Mouse (Mus musculus): ENCODE measurements around the gene Ajm1. TPM values are rescaled to one million over a fixed set of nuclear protein-coding genes. Genes with fewer than 3 reads are reported as not detected.

Ajm1 gene
- 0.40 TPM in 1 of 2 replicates, not detected in the other for total RNA-seq (2017)

DNA sequence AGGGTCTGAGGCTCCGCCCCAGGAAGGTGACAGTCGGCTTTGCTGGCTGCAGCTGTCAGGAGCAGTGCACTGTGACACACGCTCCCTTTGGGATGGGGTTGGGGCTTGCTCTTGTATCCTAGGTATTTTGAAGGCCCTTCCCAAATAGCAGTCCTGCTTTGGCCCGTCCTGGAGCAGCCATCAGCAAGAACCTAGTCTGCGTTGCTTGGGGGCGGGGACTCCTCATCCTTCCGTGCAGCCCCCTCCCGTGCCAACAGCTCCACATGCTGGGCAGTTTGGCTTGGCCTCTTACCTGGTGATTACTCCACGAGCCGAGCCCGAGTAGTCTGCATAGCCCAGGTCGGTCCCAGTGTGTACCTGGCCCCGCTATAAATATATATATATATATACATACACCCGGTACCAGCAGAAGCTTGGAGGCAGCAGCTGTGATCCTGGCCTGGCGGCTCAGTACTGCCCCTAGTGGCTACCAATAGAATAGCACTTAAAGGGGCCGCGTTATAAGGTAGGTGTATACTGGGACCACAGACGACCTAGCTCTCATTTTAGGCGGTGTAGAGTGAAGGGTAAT is at the start of gene Ajm1:
TSS of gene Ajm1 (minus strand) at position 464 of the 571 bp plus-strand sequence.
- ATAC-seq (replicated peaks in 1 of 2; ENCODE audit: insufficient read depth in 1 of 2, low FRiP score in 2 of 2, low TSS enrichment in 1 of 2, low read depth in 1 of 2, poor library complexity in 2 of 2, severe bottlenecking in 2 of 2), result peak; percentile 59 to 78

GRCm38 (mm10) chr2:25628738-25629137 is 47.2 kb upstream of the Ajm1 start:
- ATAC-seq (replicated peaks in 1 of 2; ENCODE audit: insufficient read depth in 1 of 2, low FRiP score in 2 of 2, low TSS enrichment in 1 of 2, low read depth in 1 of 2, poor library complexity in 2 of 2, severe bottlenecking in 2 of 2), result no peak

DNA sequence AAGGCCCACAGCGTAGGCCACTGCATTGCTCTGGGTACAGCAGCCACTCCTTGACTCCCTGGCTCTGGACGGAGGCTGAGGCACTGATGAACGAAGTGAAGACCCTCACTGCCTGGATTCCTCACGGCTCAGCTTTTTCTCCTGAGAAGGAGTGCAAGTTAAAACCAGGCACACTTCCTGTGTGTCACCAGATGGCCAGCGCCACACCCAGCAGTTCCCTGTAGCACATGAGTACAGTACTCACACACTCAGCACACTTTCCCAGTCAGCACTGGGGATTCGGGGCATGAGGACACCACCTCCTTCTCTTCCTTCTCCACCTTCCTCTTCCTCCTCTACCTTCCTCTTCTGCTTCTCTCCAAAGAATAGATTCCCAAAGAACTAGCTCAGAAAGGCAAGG is 46.3 kb upstream of the Ajm1 start, which contains the start of gene Fcna:
TSS of gene Fcna (minus strand) at position 220 of the 400 bp plus-strand sequence.
- ATAC-seq (replicated peaks in 1 of 2; ENCODE audit: insufficient read depth in 1 of 2, low FRiP score in 2 of 2, low TSS enrichment in 1 of 2, low read depth in 1 of 2, poor library complexity in 2 of 2, severe bottlenecking in 2 of 2), result no peak

DNA sequence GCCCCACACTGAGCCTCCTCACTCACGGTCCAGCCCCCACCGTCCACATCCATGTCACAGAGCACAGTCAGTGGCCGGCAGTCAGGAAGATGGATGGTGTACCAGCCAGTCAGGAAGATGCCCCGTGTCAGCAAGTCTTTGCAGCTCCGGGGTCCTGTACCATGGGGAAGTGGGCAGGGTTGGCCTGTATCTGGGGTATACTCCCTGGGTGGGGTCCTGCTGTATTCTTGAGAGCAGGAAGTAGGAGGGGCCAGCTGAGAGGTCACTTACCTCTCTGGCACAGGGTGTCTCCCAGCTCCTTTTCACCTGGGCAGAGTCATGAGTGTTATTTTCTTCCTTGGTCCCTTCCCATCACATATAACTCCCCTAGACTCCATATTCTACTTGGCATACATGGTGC is 44.4 kb upstream of the Ajm1 start:
- no peak for ATAC-seq (replicated peaks in 1 of 2; ENCODE audit: insufficient read depth in 1 of 2, low FRiP score in 2 of 2, low TSS enrichment in 1 of 2, low read depth in 1 of 2, poor library complexity in 2 of 2, severe bottlenecking in 2 of 2)

- ATAC-seq (replicated peaks in 1 of 2; ENCODE audit: insufficient read depth in 1 of 2, low FRiP score in 2 of 2, low TSS enrichment in 1 of 2, low read depth in 1 of 2, poor library complexity in 2 of 2, severe bottlenecking in 2 of 2), result peak; percentile 57 to 77
These were observed 40.0 kb upstream of the Ajm1 start, which contains the start of gene Tmem141 for GRCm38 (mm10) chr2:25621229-25622200. Tmem141 (minus strand) TSS chr2:25622005.

GRCm38 (mm10) chr2:25620852-25621228 is 39.3 kb upstream of the Ajm1 start:
- ATAC-seq (replicated peaks in 1 of 2; ENCODE audit: insufficient read depth in 1 of 2, low FRiP score in 2 of 2, low TSS enrichment in 1 of 2, low read depth in 1 of 2, poor library complexity in 2 of 2, severe bottlenecking in 2 of 2), result no peak

DNA sequence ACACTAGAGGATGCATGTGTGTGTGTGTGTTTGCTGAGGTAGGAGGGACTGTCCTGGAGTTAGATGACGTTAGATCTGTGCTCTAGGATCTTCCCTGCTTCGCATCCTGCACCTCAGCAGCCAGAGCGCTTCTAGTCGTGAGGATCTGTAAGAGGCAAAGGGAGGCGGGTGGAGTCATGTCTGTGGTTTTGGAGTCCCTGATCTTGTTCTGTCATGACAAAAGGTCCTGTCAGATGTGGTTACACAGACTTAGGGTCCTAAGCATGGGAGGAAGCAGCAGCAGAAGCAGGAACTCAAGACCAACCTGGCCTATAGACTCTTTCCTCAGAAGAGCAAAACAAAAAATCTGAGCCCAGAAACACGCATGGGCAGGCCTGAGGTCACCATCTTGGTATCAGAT is 38.8 kb upstream of the Ajm1 start:
- ATAC-seq (replicated peaks in 1 of 2; ENCODE audit: insufficient read depth in 1 of 2, low FRiP score in 2 of 2, low TSS enrichment in 1 of 2, low read depth in 1 of 2, poor library complexity in 2 of 2, severe bottlenecking in 2 of 2), result 0 out of 4 replicates have a peak, but pooled peaks of 1 of the 2 experiments have one; percentile 4

- no peak for ATAC-seq (replicated peaks in 1 of 2; ENCODE audit: insufficient read depth in 1 of 2, low FRiP score in 2 of 2, low TSS enrichment in 1 of 2, low read depth in 1 of 2, poor library complexity in 2 of 2, severe bottlenecking in 2 of 2)
These were observed 36.0 kb upstream of the Ajm1 start, which contains the start of gene Ccdc183 for GRCm38 (mm10) chr2:25617578-25617977. Ccdc183 (minus strand) TSS chr2:25617678.

DNA sequence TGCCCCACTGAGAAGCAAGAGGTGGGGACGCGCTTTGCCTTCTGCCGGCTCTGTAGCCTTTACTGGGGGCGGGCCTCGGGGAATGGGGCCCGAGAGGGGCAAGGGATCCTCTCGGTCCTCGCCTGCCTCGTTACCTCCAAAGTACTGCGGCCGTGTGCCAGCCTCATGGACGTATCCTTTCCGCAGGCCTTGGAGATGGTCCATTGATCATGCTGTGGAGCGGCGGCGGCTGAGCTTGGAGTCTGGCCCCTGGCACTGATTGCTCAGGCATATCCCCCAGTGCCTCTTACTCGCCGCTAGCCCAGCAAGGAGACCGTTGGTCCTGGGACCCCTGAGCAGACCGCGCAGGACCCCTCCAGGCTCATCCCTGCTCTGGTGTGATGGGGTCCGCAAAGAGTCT is 34.8 kb upstream of the Ajm1 start:
- no peak for ATAC-seq (replicated peaks in 1 of 2; ENCODE audit: insufficient read depth in 1 of 2, low FRiP score in 2 of 2, low TSS enrichment in 1 of 2, low read depth in 1 of 2, poor library complexity in 2 of 2, severe bottlenecking in 2 of 2)

DNA sequence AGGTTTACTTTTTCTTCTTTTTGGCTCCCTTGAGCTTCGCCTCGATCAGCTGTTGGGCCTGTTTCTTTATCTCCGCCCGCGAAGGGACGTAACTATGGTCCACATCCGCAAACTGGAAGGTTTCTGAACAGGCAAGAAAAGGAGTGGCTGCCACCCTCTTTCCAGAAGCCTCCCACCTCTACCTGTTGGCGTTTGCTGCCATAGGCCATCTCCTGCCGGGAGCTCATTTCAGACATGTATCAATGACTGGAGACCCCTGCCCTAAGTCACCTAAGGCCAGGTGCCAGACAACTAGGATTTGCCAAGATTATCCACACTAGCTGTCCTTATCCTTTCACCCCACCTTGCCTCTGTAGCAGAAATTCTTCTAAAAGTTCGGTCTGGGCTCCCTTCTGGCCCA is 27.1 kb upstream of the Ajm1 start:
- ATAC-seq (replicated peaks in 1 of 2; ENCODE audit: insufficient read depth in 1 of 2, low FRiP score in 2 of 2, low TSS enrichment in 1 of 2, low read depth in 1 of 2, poor library complexity in 2 of 2, severe bottlenecking in 2 of 2), result peak; percentile 12 to 26; a peak in 2 of 4 replicates

- ATAC-seq (replicated peaks in 1 of 2; ENCODE audit: insufficient read depth in 1 of 2, low FRiP score in 2 of 2, low TSS enrichment in 1 of 2, low read depth in 1 of 2, poor library complexity in 2 of 2, severe bottlenecking in 2 of 2), result peak; percentile 82 to 88
These were observed 26.4 kb upstream of the Ajm1 start, which contains the start of gene Rabl6 for GRCm38 (mm10) chr2:25607761-25608622. Rabl6 (minus strand) TSS chr2:25608521.

DNA sequence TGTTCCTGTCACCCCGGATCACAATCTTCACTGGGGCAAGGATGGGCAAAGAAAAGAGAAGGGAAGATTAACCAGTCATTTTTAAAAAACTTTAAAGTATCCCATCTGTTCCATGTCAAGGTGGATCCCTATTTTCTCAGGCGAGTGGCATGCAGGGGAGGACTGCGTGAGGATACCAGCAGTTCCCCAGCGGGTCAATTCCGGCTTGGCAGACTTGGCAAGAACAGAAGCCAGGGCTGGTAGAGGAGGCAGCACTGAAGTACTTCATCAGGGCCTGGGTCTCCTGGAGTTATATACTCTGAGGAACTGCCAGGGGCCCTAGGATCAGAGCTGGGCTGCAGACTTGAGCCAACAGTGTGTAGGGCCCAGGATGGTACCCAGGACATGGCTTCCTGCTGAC is 21.0 kb upstream of the Ajm1 start:
- ATAC-seq (replicated peaks in 1 of 2; ENCODE audit: insufficient read depth in 1 of 2, low FRiP score in 2 of 2, low TSS enrichment in 1 of 2, low read depth in 1 of 2, poor library complexity in 2 of 2, severe bottlenecking in 2 of 2), result no peak

DNA sequence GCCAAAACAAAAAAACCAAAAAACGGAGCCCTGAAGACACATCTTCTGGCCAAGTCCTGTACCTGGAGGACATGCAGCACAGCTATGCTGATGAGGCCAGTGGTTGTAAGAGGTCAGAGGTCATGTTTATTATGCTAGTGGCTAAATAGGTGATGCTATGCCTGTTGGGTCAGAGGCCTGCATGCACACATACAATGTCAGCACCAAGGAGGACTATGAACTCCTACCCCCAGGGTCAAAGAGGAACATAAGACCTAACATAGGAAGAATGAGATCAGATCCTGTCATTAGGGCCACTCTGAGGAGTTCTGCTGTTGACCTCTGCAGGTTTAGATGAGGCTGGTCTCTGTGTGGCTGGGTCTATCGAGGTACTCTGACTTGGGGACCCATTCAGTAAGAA is 18.5 kb upstream of the Ajm1 start:
- no peak for ATAC-seq (replicated peaks in 1 of 2; ENCODE audit: insufficient read depth in 1 of 2, low FRiP score in 2 of 2, low TSS enrichment in 1 of 2, low read depth in 1 of 2, poor library complexity in 2 of 2, severe bottlenecking in 2 of 2)

GRCm38 (mm10) chr2:25598749-25599148 is 17.2 kb upstream of the Ajm1 start:
- ATAC-seq (replicated peaks in 1 of 2; ENCODE audit: insufficient read depth in 1 of 2, low FRiP score in 2 of 2, low TSS enrichment in 1 of 2, low read depth in 1 of 2, poor library complexity in 2 of 2, severe bottlenecking in 2 of 2), result no peak

GRCm38 (mm10) chr2:25596765-25597510 is 15.4 kb upstream of the Ajm1 start:
- no peak for ATAC-seq (replicated peaks in 1 of 2; ENCODE audit: insufficient read depth in 1 of 2, low FRiP score in 2 of 2, low TSS enrichment in 1 of 2, low read depth in 1 of 2, poor library complexity in 2 of 2, severe bottlenecking in 2 of 2)

DNA sequence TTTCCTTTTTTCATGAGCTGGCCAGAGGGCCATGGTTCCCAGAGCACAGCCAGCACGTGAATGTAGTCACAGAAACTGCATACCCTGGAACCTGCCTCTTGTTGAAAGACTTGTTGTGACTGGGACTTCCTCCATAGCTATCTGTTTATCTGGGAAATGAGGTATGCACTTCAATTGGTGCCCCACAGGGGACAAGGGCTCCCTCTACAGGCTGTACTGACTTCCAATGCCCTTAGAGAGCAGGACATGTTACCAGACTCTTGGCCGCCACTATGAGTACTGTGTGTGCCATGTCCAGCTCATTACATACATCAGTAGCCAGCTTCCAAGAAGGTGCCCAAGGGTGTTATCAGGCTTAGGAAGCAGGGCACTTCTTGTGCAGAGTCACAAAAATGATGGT is 10.3 kb upstream of the Ajm1 start:
- ATAC-seq (replicated peaks in 1 of 2; ENCODE audit: insufficient read depth in 1 of 2, low FRiP score in 2 of 2, low TSS enrichment in 1 of 2, low read depth in 1 of 2, poor library complexity in 2 of 2, severe bottlenecking in 2 of 2), result peak; percentile 27 to 56; a peak in 1 of 4 replicates
